Mouse (Mus musculus) CH12.LX (cell line): ENCODE results near the gene Xntrpc. TPM values are rescaled to one million over a fixed set of nuclear protein-coding genes. Genes with fewer than 3 reads are reported as not detected.

ENCODE experiments used
- DNase-seq: peaks from one replicate; pipeline ENCODE4 v3.0.0-alpha.2; 2013; ENCODE audit errors: extremely low read depth
- H3K27ac ChIP-seq: 2 replicates; pipeline ENCODE4 v1.5.1; 2012; ENCODE audit warnings: low read depth, mild to moderate bottlenecking, control low read depth, moderate library complexity; ENCODE audit not compliant: insufficient read depth
- H3K27me3 ChIP-seq: replicated peaks from 2 replicates; pipeline ENCODE3; 2012; ENCODE audit warnings: inconsistent platforms
- H3K36me3 ChIP-seq, 2 experiments: replicated peaks in 1 of 2; 2 replicates each; pipeline versions ENCODE3 to v1.6.1; 2012; ENCODE audit warnings: inconsistent platforms in 1 of 2, low read length in 1 of 2, mild to moderate bottlenecking in 1 of 2, mixed read lengths in 1 of 2, moderate library complexity in 1 of 2; ENCODE audit not compliant: control insufficient read depth in 1 of 2, insufficient read depth in 1 of 2
- H3K4me1 ChIP-seq, 2 experiments: 2 replicates each; pipeline ENCODE4 v1.6.1; 2012; ENCODE audit warnings: inconsistent platforms in 1 of 2, moderate library complexity in 1 of 2; ENCODE audit not compliant: insufficient read depth in 2 of 2, control insufficient read depth in 1 of 2
- H3K4me2 ChIP-seq: 2 replicates; pipeline ENCODE4 v1.6.1; 2012; ENCODE audit warnings: low read depth, mild to moderate bottlenecking, control low read depth; ENCODE audit not compliant: poor library complexity, insufficient read depth, severe bottlenecking
- H3K4me3 ChIP-seq, 3 experiments: fragments of 150-350 bp in 1 of 3; sonication (generic) in 1 of 3; replicated peaks in 1 of 3; 2 replicates each; pipeline versions ENCODE3 to v1.5.1; 2011 to 2012; ENCODE audit warnings: low read depth in 2 of 3, low read length in 2 of 3, mild to moderate bottlenecking in 2 of 3, moderate library complexity in 2 of 3, control low read depth in 1 of 3, improper control_type of control experiment in 1 of 3, inconsistent platforms in 1 of 3, mixed read lengths in 1 of 3; ENCODE audit not compliant: poor library complexity in 1 of 3
- H3K79me2 ChIP-seq: replicated peaks from 2 replicates; pipeline ENCODE4 v1.6.1; 2012; ENCODE audit warnings: mild to moderate bottlenecking, moderate library complexity; ENCODE audit not compliant: control insufficient read depth, poor library complexity, insufficient read depth, severe bottlenecking; ENCODE audit errors: extremely low read depth
- H3K9ac ChIP-seq: 2 replicates; pipeline ENCODE4 v1.6.1; 2012; ENCODE audit warnings: low read depth, mild to moderate bottlenecking, control low read depth, moderate library complexity; ENCODE audit not compliant: insufficient read depth
- H3K9me3 ChIP-seq: replicated peaks from 2 replicates; pipeline ENCODE3; 2012; ENCODE audit warnings: low read length, inconsistent platforms, mixed read lengths
- CHD1 ChIP-seq: IDR thresholded peaks from 2 replicates; pipeline ENCODE4 v1.6.1; 2012; ENCODE audit warnings: low read depth, low read length, improper control_type of control experiment, inconsistent platforms
- ELF1 ChIP-seq: IDR thresholded peaks from 2 replicates; pipeline ENCODE4 v1.6.1; 2014; ENCODE audit warnings: low read depth, mild to moderate bottlenecking, inconsistent platforms, low read length, improper control_type of control experiment
- EP300 ChIP-seq: IDR thresholded peaks from 2 replicates; pipeline ENCODE4 v1.6.1; 2011; ENCODE audit warnings: low read length, improper control_type of control experiment
- IRF4 ChIP-seq: IDR thresholded peaks from 2 replicates; pipeline ENCODE4 v1.6.1; 2014; ENCODE audit warnings: low read depth, mild to moderate bottlenecking, inconsistent platforms, low read length, improper control_type of control experiment
- JUN ChIP-seq: IDR thresholded peaks from 2 replicates; pipeline ENCODE4 v1.6.1; 2011; ENCODE audit warnings: low read depth, mild to moderate bottlenecking, low read length, improper control_type of control experiment, moderate library complexity; ENCODE audit not compliant: insufficient read depth
- MEF2A ChIP-seq: IDR thresholded peaks from 2 replicates; pipeline ENCODE4 v1.6.1; 2014; ENCODE audit warnings: low read depth, mild to moderate bottlenecking, inconsistent platforms, low read length, improper control_type of control experiment, borderline replicate concordance
- NELFE ChIP-seq: IDR thresholded peaks from 2 replicates; pipeline ENCODE4 v1.6.1; 2011; ENCODE audit warnings: low read depth, low read length, improper control_type of control experiment
- SMC3 ChIP-seq: IDR thresholded peaks from 2 replicates; pipeline ENCODE4 v1.6.1; 2011; ENCODE audit warnings: low read depth, low read length, improper control_type of control experiment
- TBP ChIP-seq: conservative IDR thresholded peaks from 2 replicates; pipeline ENCODE4 v1.6.1; 2011; ENCODE audit warnings: low read depth, low read length, improper control_type of control experiment
- USF1 ChIP-seq: IDR thresholded peaks from 2 replicates; pipeline ENCODE4 v1.6.1; 2014; ENCODE audit warnings: low read depth, mild to moderate bottlenecking, inconsistent platforms, low read length, improper control_type of control experiment
- ZMIZ1 ChIP-seq: IDR thresholded peaks from 2 replicates; pipeline ENCODE4 v1.6.1; 2012; ENCODE audit warnings: low read depth, mild to moderate bottlenecking, inconsistent platforms, low read length, improper control_type of control experiment
- dilution Hi-C: fragments of 300-500 bp; cut with MboI; formaldehyde crosslinking; loops from 2 replicates; pipeline ENCODE4 v1.14.3; 2020; ENCODE audit warnings: low sequenced_read_pairs; ENCODE audit not compliant: extremely low pct_unique_long_range_greater_than_20kb, extremely low pct_ligation_motif_present
- in situ Hi-C: fragments of 300-500 bp; cut with MboI; formaldehyde crosslinking; loops from 3 replicates; pipeline ENCODE4 v1.14.3; 2019; ENCODE audit warnings: low sequenced_read_pairs, low pct_ligation_motif_present, low pct_unique_long_range_greater_than_20kb, mixed read lengths
- polyA plus RNA-seq: library from polyadenylated mRNA; unstranded; fragments of >175 nt; gene quantifications from 2 replicates; pipeline ENCODE4 v1.2.1, GENCODE M21; 2012; ENCODE audit warnings: low read depth; ENCODE audit not compliant: insufficient read length
- total RNA-seq, 2 experiments: library from RNA; depleted of rRNA; stranded (reverse); fragments of 300-350 nt in 1 of 2; fragments of >200 nt in 1 of 2; gene quantifications; 2 replicates each; pipeline ENCODE4 v1.2.3; 2012 to 2014

Xntrpc gene
- total and polyA plus RNA-seq, 3 experiments, result 0.64 to 1.9 (median 1.7) TPM

DNA sequence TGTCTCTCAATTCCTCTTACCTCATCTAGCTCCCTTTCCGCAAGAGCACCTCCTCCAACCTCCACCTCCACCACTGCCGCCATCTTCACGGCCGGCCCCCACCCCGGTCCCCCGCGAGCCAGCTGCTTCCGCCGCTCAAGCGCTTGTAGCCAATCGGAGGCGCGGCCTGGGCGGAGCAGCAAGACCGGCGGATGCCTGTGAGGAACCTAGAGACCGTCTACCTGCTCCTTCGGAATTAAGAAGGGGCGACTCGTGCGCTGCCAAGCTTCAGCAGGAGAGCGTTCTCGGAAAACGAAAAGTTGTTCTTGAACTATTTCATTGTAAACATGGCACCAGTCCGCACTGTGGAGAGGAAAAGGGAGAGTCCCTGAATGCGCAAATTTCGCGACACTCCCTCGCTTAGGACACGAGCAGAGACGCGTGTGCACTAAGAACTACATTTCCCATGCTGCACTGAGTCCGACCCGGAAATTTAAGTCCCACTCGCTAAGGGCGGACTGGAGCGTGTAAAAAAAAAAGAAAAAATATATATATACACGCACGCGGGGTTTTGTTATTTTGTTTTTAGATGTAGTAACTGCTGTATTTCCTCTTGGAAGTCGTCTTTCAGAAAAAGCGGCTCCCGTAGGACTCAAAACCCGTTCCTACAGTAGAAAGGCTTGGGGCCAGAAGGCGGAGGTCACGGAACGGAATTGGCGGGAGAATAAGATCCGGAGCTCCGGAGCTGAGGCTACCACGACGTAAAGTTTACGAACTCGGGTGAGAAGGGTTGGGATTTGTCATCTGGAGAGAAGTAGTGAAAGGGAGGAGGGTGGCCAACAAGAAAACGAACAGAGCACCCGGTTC, at the start of gene Xntrpc, which contains the start of the genes Rnf121 and Xndc1 (continued):
- no peak for TF ChIP-seq EP300

DNA sequence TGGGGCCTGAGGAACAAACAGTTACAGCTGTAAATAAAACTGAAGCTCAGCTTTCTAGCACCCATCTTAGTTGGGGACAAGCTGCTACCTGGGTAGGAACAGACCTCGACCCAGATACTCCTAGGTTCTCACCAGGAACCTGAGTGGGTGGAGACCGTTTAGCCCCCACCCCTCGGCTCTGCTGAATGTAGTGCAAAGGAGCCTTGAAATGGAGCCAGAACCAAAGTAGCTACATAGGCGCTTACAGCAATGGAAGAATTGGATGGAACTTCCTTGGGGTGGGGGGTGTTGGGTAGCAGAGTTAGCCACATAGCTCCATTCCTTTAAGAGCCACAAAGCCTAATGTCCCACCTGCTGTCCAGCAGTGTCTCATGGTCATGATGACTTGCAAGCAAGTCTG, 48.6 kb upstream of the Xntrpc start:
- DNase-seq, result no peak
- Histone ChIP-seq H3K79me2 (no peaks in the 10 kb centered on the region), H3K4me2 (no peak overlapping the region), H3K4me1 (peaks cover 6 to 23% of the 10 kb centered on the region in 2 experiments; a peak in 3 of 4 replicates), H3K27me3 (no peaks in the 10 kb centered on the region), H3K4me3 (no peak overlapping the region), H3K36me3 (peaks cover 62 to 93% of the 10 kb centered on the region in 2 experiments), H3K9me3 (no peaks in the 10 kb centered on the region), H3K9ac (no peak overlapping the region), H3K27ac (no peak overlapping the region)
- dilution Hi-C loops (no loop called here), in situ Hi-C loops (no loop called here)
- TF ChIP-seq CHD1 (no peak), NELFE (no peak), IRF4 (no peak), USF1 (no peak), ELF1 (no peak), TBP (no peak), MEF2A (no peak), EP300 (no peak), SMC3 (no peak), ZMIZ1 (no peak)

DNA sequence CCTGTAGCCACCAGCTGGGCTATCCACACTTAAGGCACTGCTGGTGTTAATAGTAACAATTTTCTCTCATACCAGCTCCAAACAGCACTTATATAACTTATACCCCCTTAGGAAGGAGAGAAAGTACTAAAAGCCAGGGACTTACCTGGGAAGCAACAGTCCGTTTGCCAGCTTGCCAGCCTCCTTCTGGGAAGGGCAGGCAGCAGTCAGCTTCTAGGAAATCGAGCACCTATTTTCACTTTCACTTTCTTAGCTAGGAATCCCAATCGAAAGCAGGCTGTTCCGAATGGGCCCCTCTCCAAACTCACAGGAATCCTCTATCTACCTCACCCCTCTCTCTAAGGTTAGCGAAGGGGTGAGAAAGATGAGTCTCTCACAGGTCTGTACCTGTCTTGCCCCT, 48.1 kb upstream of the Xntrpc start:
- H3K9me3 ChIP-seq, result no peaks in the 10 kb centered on the region
- H3K4me2 ChIP-seq, result no peak overlapping the region
- H3K79me2 ChIP-seq, result no peaks in the 10 kb centered on the region
- no peak for DNase-seq
- dilution Hi-C loops (no loop called here), in situ Hi-C loops (no loop called here)
- no peak overlapping the region for H3K9ac ChIP-seq
- H3K27me3 ChIP-seq, result no peaks in the 10 kb centered on the region
- TF ChIP-seq USF1, result no peak
- TF ChIP-seq IRF4, result no peak
- TF ChIP-seq JUN, result no peak
- H3K36me3 ChIP-seq, result peaks cover 57 to 93% of the 10 kb centered on the region in 2 experiments
- H3K4me3 ChIP-seq, result no peak overlapping the region
- H3K27ac ChIP-seq, result no peak overlapping the region
- H3K4me1 ChIP-seq, result peaks cover 6 to 23% of the 10 kb centered on the region in 2 experiments; a peak in 3 of 4 replicates
